Mouse (Mus musculus) midbrain, postnatal 0 days (tissue): ENCODE data around the gene Fuk. TPM values are rescaled to one million over a fixed set of nuclear protein-coding genes. Genes with fewer than 3 reads are reported as not detected.

Source experiments
- ATAC-seq: fragments of 200-750 bp; cut with Nextera tagmentation; 2 replicates; pipeline ENCODE4 v1.8.0; 2017; ENCODE audit warnings: moderate number of reproducible peaks, mild to moderate bottlenecking, moderate TSS enrichment, moderate library complexity; ENCODE audit not compliant: low FRiP score
- DNase-seq: peaks from one replicate; pipeline ENCODE4 v3.0.0-alpha.2; 2015; ENCODE audit warnings: low spot score
- H3K27ac ChIP-seq: fragments of 300-500 bp; sonication (generic); 2 replicates; pipeline ENCODE4 v1.5.1; 2014; ENCODE audit warnings: low read depth, mild to moderate bottlenecking, low read length, mixed read lengths
- H3K27me3 ChIP-seq: fragments of 300-500 bp; sonication (generic); 2 replicates; pipeline ENCODE4 v1.6.1; 2014; ENCODE audit warnings: low read length, control low read depth, mixed read lengths; ENCODE audit not compliant: insufficient read depth
- H3K36me3 ChIP-seq: fragments of 300-500 bp; sonication (generic); 2 replicates; pipeline ENCODE4 v1.6.1; 2014; ENCODE audit warnings: low read length, control low read depth, mixed read lengths; ENCODE audit not compliant: insufficient read depth
- H3K4me1 ChIP-seq: fragments of 300-500 bp; sonication (generic); 2 replicates; pipeline ENCODE4 v1.6.1; 2014; ENCODE audit warnings: mild to moderate bottlenecking, control low read depth, antibody characterized with exemption, low read length, mixed read lengths; ENCODE audit not compliant: insufficient read depth
- H3K4me2 ChIP-seq: fragments of 300-500 bp; sonication (generic); 2 replicates; pipeline ENCODE4 v1.6.1; 2014; ENCODE audit warnings: low read depth, mild to moderate bottlenecking, low read length, mixed read lengths; ENCODE audit not compliant: poor library complexity, severe bottlenecking
- H3K4me3 ChIP-seq: fragments of 300-500 bp; sonication (generic); 2 replicates; pipeline ENCODE4 v1.5.1; 2014; ENCODE audit warnings: low read depth, mild to moderate bottlenecking, low read length, moderate library complexity
- H3K9ac ChIP-seq: fragments of 300-500 bp; sonication (generic); replicated peaks from 2 replicates; pipeline ENCODE4 v1.6.1; 2014; ENCODE audit warnings: mild to moderate bottlenecking, low read length, moderate library complexity, mixed read lengths; ENCODE audit not compliant: poor library complexity, severe bottlenecking
- H3K9me3 ChIP-seq: fragments of 300-500 bp; sonication (generic); 2 replicates; pipeline ENCODE4 v1.6.1; 2016; ENCODE audit warnings: low read length, control low read depth
- CTCF ChIP-seq: IDR thresholded peaks from 2 replicates; pipeline ENCODE4 v1.5.1; 2016; ENCODE audit warnings: antibody characterized with exemption, mild to moderate bottlenecking
- WGBS: fragments of 180-500 bp; shearing (Covaris S2); extraction: QIAGEN DNeasy Blood & Tissue Kit; methylation state at CpG from one replicate; pipeline ENCODE4 v1.1.7; 2014; 5-methylcytosine and 5-hydroxymethylcytosine counted together
- polyA plus RNA-seq: library from polyadenylated mRNA; unstranded; fragments of >200 nt; fragmentation: Nextera tagmentation; extraction: Ambion mirVana; gene quantifications from 2 replicates; pipeline ENCODE4 v1.2.1, GENCODE M21; 2015
- total RNA-seq: library from RNA; depleted of rRNA; stranded (reverse); fragments of >200 nt; gene quantifications from 2 replicates; pipeline ENCODE4 v1.2.3, GENCODE M21; 2014

Gene Fuk
- total and polyA plus RNA-seq, 2 experiments from 2014 or later: 4.4 to 15.5 TPM

DNA sequence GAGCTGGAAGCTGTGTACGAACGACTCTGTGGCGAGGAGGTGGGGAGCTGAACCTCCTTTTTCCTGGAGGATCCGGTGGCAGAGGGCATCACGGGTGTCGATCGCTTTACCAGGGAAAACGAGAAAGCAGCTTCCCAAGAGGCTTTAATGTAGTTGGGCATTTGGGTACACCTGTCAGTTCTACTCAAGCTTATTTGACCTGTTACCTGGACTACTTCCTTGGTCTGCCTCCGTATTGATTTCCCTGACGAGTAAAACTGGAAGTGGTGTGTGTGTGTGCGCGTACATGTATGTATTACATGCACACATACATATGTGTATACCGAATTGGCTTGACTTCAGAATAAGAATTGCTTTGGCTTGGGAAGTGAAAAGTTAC is 55.1 kb downstream of the Fuk start:
- peak overlapping the region; percentile 77 for H3K9ac ChIP-seq
- 2% methylated on average over 13 of the region's 13 CpGs for WGBS
- H3K27ac ChIP-seq: peak overlapping the region; percentile 90
- ATAC-seq (no peak), DNase-seq (no peak)
- H3K4me3 ChIP-seq: peak overlapping the region; percentile 62
- peak overlapping the region; percentile 74 for H3K4me2 ChIP-seq
- peaks cover 4% of the 10 kb centered on the region; the same call in 1 of the 2 replicates for H3K4me1 ChIP-seq
- H3K9me3 ChIP-seq: no peaks in the 10 kb centered on the region
- TF ChIP-seq CTCF: no peak
- no peaks in the 10 kb centered on the region for H3K27me3 ChIP-seq
- H3K36me3 ChIP-seq: peaks cover 34% of the 10 kb centered on the region

DNA sequence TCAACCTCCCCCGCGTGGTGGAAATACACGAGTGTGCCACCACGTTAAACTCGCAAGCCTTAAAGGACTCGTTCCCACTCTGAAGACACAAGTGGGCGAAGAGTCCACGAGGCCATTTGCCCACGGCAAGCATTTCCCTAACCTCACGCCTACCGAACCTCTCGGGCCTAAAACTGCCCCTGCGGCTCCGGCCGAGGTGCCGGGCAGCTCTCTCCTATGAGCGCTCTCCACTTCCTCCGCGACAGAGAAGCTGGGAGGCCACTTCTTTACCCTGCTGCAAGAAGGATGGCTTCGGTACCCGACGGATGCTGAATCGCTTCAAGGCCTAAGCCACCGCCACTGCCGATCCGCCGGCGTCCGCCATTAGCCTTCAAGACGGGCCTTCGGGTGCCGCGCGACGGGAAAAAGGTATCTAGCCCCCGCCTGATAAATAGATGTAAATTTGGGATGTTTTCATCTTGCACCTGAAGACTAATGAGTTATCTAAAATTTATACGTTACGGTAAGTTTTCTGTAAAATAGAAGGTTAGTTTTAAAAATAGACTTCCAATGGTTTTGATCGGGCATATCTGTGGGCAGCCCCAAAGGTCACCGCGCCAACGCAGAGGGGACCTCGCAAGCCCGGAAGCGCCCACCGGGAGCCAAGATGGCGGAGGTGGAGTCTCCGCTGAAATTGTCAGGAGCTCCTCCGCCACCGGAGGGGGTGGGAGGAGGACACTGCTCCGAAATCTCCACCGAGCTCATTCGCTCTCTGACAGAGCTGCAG is 55.7 kb downstream of the Fuk start, which contains the start of the genes Cog4 and Sf3b3:
Gene Cog4 (plus strand): TSS at position 196 of the 766 bp plus-strand sequence.
Gene Sf3b3 (minus strand): TSS at position 383 of the 766 bp plus-strand sequence.
- WGBS: under 1% methylated on average over 53 of the region's 53 CpGs
- H3K36me3 ChIP-seq: peaks cover 32% of the 10 kb centered on the region
- H3K9me3 ChIP-seq: no peaks in the 10 kb centered on the region

DNA sequence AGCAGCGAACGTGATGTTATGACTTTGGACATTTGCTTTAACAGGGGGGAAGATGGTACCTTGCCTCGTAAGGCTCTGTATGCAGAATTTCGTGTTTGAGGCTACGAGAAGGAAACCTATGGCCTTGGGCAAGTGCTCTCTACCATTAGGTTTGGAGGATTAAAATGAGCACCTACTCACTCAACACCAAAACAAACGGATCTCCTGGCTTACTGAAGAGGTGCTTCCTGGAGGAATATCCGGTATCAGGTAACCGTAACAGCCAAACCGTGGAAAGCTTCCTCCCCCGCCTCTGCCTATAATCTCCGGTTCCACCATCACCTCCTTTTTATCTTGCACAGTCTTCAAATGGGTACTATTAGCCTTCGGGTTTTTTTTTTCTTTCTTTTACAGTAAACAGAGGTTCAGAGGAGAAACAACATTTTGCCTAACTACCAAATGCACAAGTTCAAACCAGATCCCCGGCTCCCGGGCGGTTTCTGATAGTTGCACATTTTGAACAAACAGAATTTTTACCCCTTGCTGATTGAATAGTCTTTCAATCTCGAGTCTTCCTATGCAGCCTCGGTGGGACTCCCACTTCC is 56.4 kb downstream of the Fuk start:
- H3K27me3 ChIP-seq: no peaks in the 10 kb centered on the region
- ATAC-seq: no peak
- peak overlapping the region; percentile 77 for H3K9ac ChIP-seq
- no peak for TF ChIP-seq CTCF
- H3K4me1 ChIP-seq: peaks cover 4% of the 10 kb centered on the region; the same call in 1 of the 2 replicates
- 10% methylated on average over 17 of the region's 17 CpGs for WGBS
- H3K27ac ChIP-seq: peak overlapping the region; percentile 90
- H3K36me3 ChIP-seq: peaks cover 32% of the 10 kb centered on the region
- H3K4me3 ChIP-seq: peak overlapping the region; percentile 62
- H3K4me2 ChIP-seq: peak overlapping the region; percentile 74
- no peaks in the 10 kb centered on the region for H3K9me3 ChIP-seq
- no peak for DNase-seq

More for the DNA sequence above, 55.7 kb downstream of the Fuk start, which contains the start of the genes Cog4 and Sf3b3:
- Histone ChIP-seq H3K4me2 (peak within 1 kb of the TSS; percentile 74), H3K4me1 (peaks cover 4% of the 10 kb centered on the region; the same call in 1 of the 2 replicates), H3K27me3 (no peaks in the 10 kb centered on the region), H3K9ac (peak within 1 kb of the TSS; percentile 77), H3K4me3 (peak within 1 kb of the TSS; percentile 62), H3K27ac (peak within 1 kb of the TSS; percentile 90)
- ATAC-seq: peak; percentile 88
- DNase-seq: peak; percentile 90
- TF ChIP-seq CTCF: no peak; the same call in 1 of the 2 replicates

DNA sequence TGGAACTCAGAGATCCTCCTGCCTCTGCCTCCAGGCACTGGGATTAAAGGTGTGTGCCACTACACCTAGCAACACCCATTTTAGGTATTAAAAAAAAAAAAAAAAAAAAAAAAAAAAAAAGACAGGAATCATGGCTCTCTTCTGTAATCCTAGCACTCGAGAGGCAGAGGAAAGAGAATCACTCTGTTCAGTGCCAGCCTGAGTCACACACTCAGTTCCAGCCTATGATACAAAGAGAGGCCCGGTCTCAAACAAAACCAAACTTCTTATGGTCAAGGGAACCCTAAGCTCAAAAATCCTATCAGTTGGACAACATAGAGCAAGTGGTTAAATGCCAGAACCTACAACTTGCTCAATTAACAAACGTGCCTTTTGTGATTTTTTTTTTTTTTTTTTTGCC is 57.3 kb downstream of the Fuk start:
- H3K9ac ChIP-seq: no peak overlapping the region
- no peak for ATAC-seq
- H3K4me2 ChIP-seq: no peak overlapping the region
- H3K27ac ChIP-seq: no peak overlapping the region
- no peaks in the 10 kb centered on the region for H3K27me3 ChIP-seq
- H3K9me3 ChIP-seq: no peaks in the 10 kb centered on the region
- H3K4me3 ChIP-seq: 0 out of 2 replicates have a peak overlapping the region, but pooled peaks have one; percentile 62
- H3K4me1 ChIP-seq: peaks cover 4% of the 10 kb centered on the region; the same call in 1 of the 2 replicates
- WGBS: 74% methylated on average over 3 of the region's 3 CpGs
- TF ChIP-seq CTCF: no peak
- peaks cover 28% of the 10 kb centered on the region for H3K36me3 ChIP-seq
- DNase-seq: no peak

DNA sequence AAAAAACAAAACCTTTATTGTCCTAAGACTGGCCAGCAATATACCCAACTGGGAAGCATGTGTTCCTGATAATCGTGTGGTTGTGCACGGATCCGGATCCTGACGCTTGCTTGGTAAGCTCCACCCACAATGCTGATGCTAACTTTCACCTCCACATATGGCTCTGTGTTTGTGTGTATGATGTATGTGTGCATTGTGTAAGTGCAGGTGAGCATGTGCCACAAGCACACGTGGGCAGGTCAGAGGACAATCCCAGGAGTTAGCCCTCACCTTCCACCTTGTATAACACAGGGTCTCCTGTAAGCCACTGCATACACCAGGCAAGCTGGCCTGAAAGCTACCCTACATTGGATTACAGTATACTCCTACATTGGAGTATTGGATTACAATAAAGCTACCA is 59.1 kb downstream of the Fuk start:
- no peak for TF ChIP-seq CTCF
- Histone ChIP-seq H3K27ac (no peak overlapping the region), H3K4me3 (no peak overlapping the region), H3K27me3 (no peaks in the 10 kb centered on the region), H3K9me3 (no peaks in the 10 kb centered on the region), H3K4me1 (peaks cover 4% of the 10 kb centered on the region; the same call in 1 of the 2 replicates), H3K36me3 (peaks cover 36% of the 10 kb centered on the region), H3K9ac (no peak overlapping the region), H3K4me2 (no peak overlapping the region)
- WGBS: 88% methylated on average over 5 of the region's 5 CpGs
- DNase-seq (no peak), ATAC-seq (no peak)
